Mouse (Mus musculus) bone marrow, adult 2 months (tissue): ENCODE measurements around the gene C87436. TPM values are rescaled to one million over a fixed set of nuclear protein-coding genes. Genes with fewer than 3 reads are reported as not detected.

Source experiments
- H3K27ac ChIP-seq: fragments of 200-500 bp; 2 replicates; pipeline ENCODE4 v1.5.1; 2012; ENCODE audit warnings: low read depth, mild to moderate bottlenecking, control low read depth, inconsistent platforms, low read length; ENCODE audit not compliant: control insufficient read depth, poor library complexity, insufficient read depth
- H3K4me1 ChIP-seq: fragments of 200-500 bp; 2 replicates; pipeline ENCODE4 v1.6.1; 2011; ENCODE audit warnings: low read length; ENCODE audit not compliant: control insufficient read depth, insufficient read depth
- H3K4me3 ChIP-seq: fragments of 200-500 bp; replicated peaks from 2 replicates; pipeline ENCODE3; 2011; ENCODE audit warnings: mild to moderate bottlenecking, low read depth, low read length, control low read depth; ENCODE audit not compliant: control insufficient read depth
- CTCF ChIP-seq: fragments of 200-500 bp; IDR thresholded peaks from 2 replicates; pipeline ENCODE4 v1.5.1; 2011; ENCODE audit warnings: low read length, control low read depth; ENCODE audit not compliant: control insufficient read depth, insufficient read depth
- POLR2A ChIP-seq: fragments of 200-500 bp; IDR thresholded peaks from 2 replicates; pipeline ENCODE4 v1.6.1; 2011; ENCODE audit warnings: low read depth, mild to moderate bottlenecking, control low read depth, low read length, borderline replicate concordance; ENCODE audit not compliant: control insufficient read depth
- WGBS: fragments of 180-500 bp; shearing (Covaris S2); methylation state at CpG from one replicate; pipeline ENCODE4 v1.1.7; 2018; 5-methylcytosine and 5-hydroxymethylcytosine counted together
- polyA plus RNA-seq: library from polyadenylated mRNA; stranded (reverse); fragments of >200 nt; gene quantifications from 2 replicates; pipeline ENCODE4 v1.2.4, GENCODE M21; 2011; ENCODE audit warnings: low replicate concordance; ENCODE audit not compliant: missing spikeins, insufficient read depth, insufficient read length

The C87436 gene
- polyA plus RNA-seq, 1 experiment, result 13.3 TPM

GRCm38 (mm10) chr6:86510979-86511378 is 72.8 kb downstream of the C87436 start:
- no peak overlapping the region for H3K4me3 ChIP-seq
- TF ChIP-seq CTCF (no peak), POLR2A (no peak)
- H3K27ac ChIP-seq, result no peak overlapping the region
- 32% methylated on average over 4 of the region's 4 CpGs for WGBS
- no peaks in the 10 kb centered on the region; the same call in 1 of the 2 replicates for H3K4me1 ChIP-seq

GRCm38 (mm10) chr6:86513296-86513695 is 75.1 kb downstream of the C87436 start:
- TF ChIP-seq POLR2A, result no peak
- TF ChIP-seq CTCF, result no peak
- WGBS, result 86% methylated on average over 4 of the region's 4 CpGs
- H3K27ac ChIP-seq, result no peak overlapping the region
- no peaks in the 10 kb centered on the region; the same call in 1 of the 2 replicates for H3K4me1 ChIP-seq
- H3K4me3 ChIP-seq, result no peak overlapping the region

GRCm38 (mm10) chr6:86516021-86516420 is 77.8 kb downstream of the C87436 start:
- 80% methylated on average over 1 of the region's 1 CpGs for WGBS
- H3K27ac ChIP-seq, result no peak overlapping the region
- H3K4me3 ChIP-seq, result no peak overlapping the region
- H3K4me1 ChIP-seq, result no peaks in the 10 kb centered on the region
- TF ChIP-seq POLR2A (no peak), CTCF (no peak)

- no peak overlapping the region for H3K4me3 ChIP-seq
- peaks cover 1% of the 10 kb centered on the region; the same call in 1 of the 2 replicates for H3K4me1 ChIP-seq
- TF ChIP-seq CTCF (no peak), POLR2A (no peak)
- WGBS, result 92% methylated on average over 3 of the region's 3 CpGs
- no peak overlapping the region for H3K27ac ChIP-seq
Observed at GRCm38 (mm10) chr6:86519767-86520345, 81.7 kb downstream of the C87436 start.

GRCm38 (mm10) chr6:86522001-86522911 is 84.1 kb downstream of the C87436 start:
- H3K4me1 ChIP-seq, result peaks cover 1% of the 10 kb centered on the region; the same call in 1 of the 2 replicates
- no peak for TF ChIP-seq POLR2A
- no peak for TF ChIP-seq CTCF
- H3K4me3 ChIP-seq, result no peak overlapping the region
- no peak overlapping the region for H3K27ac ChIP-seq
- 74% methylated on average over 5 of the region's 5 CpGs for WGBS

Other genes starting within 250 kb of the C87436 start
- gene Tgfa, start 243.2 kb upstream of the C87436 start, polyA plus RNA-seq, result not detected in 2 replicates
- 7.7 and 24.3 TPM in 2 replicates for gene Fam136a, start 72.7 kb upstream of the C87436 start, polyA plus RNA-seq
- gene Snrpg, start 67.1 kb upstream of the C87436 start, polyA plus RNA-seq, result 224 and 244 TPM in 2 replicates
- gene Pcyox1, start 41.2 kb upstream of the C87436 start, polyA plus RNA-seq, result 15.1 and 22.8 TPM in 2 replicates
- 15.3 and 28.8 TPM in 2 replicates for gene Tia1, start 34.2 kb upstream of the C87436 start, polyA plus RNA-seq
- gene Gm44790, start 11.7 kb upstream of the C87436 start, polyA plus RNA-seq, result not detected in 2 replicates
- 52.9 and 86.3 TPM in 2 replicates for gene Pcbp1, start 87.9 kb downstream of the C87436 start, polyA plus RNA-seq
- 7.6 and 19.6 TPM in 2 replicates for gene Asprv1, start 189.8 kb downstream of the C87436 start, polyA plus RNA-seq
- gene Mxd1, start 230.8 kb downstream of the C87436 start, polyA plus RNA-seq, result 49.6 and 56.2 TPM in 2 replicates
- gene Snrnp27, start 246.1 kb downstream of the C87436 start, polyA plus RNA-seq, result 47.5 and 47.8 TPM in 2 replicates